Mouse (Mus musculus) B cell, adult 67 days (primary cell): ENCODE results near the gene Olfr1106. TPM values are rescaled to one million over a fixed set of nuclear protein-coding genes. Genes with fewer than 3 reads are reported as not detected.

ENCODE experiments used
- total RNA-seq, 2 experiments: library from RNA; stranded (reverse); gene quantifications; 4 replicates each; pipeline ENCODE4 v1.2.4; 2023

Gene Olfr1106
- not detected for total RNA-seq

DNA sequence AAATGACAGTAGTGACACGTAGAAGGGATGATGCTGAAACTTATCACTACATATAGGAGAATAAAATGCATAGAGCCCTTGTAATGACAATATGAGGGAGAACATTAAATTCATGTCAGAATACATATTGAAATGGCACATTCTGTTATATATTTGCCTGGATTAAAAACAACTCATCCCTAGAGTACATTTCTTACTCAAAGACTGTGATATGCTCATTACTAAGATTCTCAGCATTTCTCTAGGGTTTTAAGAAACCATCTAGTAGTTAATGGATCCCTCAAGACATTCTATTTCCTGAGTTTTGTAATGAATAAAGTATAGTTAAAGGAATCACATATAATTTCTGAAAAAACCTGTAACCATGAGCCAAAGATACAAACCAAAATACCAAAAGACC, at the start of gene Olfr1106:
Gene Olfr1106 (minus strand): TSS at position 101 of the 400 bp plus-strand sequence.

DNA sequence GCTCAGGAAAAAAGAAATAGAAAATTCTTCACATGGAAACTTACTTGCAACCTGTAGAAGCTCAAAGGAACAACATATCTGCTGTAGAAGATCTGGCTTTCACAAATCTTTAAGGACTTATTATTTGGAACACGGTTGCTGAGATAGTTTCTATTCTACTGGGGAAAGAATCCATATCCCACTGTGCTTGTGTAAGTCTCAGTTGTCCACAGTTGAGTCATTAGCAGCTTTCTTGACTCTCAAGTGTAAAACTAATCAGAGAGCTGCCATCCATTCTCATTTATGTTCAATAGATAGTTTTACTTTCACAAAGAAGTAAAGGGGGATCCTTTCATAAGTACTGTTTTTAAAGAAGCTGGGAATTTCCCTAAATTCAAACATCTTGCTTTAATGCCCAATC, 43.8 kb upstream of the Olfr1106 start, which contains the start of gene Olfr1109:
Gene Olfr1109 (minus strand): TSS at position 101 of the 400 bp plus-strand sequence.

DNA sequence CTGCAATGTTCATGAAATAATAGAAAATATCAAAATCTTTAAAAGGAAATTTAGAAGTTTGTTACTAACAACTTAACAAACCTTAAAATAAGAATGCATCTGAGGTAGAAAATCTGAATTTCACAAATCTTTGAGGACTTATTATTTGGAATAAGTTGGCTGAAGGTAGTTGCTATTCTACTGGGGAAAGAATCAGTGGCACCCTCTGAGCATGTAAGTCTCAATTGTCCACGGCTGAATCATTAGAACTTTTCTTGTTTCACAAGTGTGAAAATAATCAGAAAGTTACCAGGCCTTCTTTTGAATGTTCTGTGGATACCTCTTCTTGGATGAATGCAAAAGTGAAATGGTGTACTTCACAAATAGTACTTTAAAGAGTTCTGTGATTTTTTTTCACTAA, 23.6 kb upstream of the Olfr1106 start, which contains the start of gene Olfr1107:
Gene Olfr1107 (minus strand): TSS at position 101 of the 400 bp plus-strand sequence.

DNA sequence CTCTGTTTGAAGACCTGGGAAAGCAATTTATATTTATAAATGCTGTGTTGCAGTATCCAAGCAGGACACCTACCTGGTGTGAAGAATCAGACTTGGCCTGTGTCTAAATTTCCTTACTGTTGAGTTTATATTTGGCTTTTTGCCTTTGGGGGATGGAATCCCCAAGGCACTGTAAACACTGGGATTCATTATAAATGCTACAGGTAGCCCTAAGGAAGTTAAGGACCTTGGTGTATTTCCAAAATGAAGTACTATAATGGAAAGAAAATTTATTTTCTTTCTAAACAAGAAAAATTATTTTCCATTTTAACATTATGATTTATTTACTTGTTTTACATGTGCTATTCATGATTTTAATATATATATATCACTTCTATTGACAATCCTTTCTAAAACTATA, 15.6 kb downstream of the Olfr1106 start, which contains the start of gene Olfr1105:
Gene Olfr1105 (minus strand): TSS at position 101 of the 400 bp plus-strand sequence.

DNA sequence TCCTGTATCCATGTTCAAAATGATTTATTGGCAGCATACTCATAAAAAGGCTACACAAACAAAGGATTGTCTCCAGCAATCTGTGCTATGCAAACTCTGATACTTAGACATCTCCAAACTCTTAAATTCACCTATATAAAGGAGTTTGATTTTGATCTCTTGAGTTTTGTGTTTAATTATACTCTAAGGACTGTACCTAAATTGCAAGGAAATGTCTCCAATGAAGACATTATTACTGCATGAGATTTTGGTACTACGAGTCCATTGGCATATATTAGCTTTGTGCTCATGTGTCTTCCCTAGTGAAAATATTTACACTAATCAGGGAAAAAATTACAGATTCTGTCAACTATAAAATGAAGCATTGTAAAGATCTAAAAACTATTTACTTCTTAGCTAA, 25.1 kb downstream of the Olfr1106 start, which contains the start of gene Olfr1104:
Gene Olfr1104 (minus strand): TSS at position 101 of the 400 bp plus-strand sequence.

DNA sequence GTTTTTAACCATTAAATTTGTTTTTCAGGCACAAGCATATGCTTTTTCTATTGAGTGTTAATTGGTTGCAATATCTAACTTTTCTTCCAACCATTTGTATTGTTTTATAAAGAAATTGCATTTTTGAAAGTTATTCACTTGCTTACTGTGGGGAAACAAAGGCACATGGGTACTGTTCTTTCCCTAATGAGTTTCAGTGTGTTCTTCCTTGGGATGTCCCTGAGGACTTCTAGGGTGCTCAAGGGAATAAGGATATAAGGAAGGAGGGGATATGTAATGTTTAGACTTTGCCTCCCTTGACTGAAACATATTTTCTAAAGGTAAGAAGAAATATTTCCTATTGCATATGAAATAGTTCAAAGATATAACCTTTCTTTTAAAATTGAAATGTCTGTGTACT, 54.0 kb downstream of the Olfr1106 start, which contains the start of gene Olfr1102:
Gene Olfr1102 (plus strand): TSS at position 301 of the 400 bp plus-strand sequence.

Other genes starting within 250 kb of the Olfr1106 start
- gene Olfr141, start 242.3 kb downstream of the Olfr1106 start, total RNA-seq = not detected
- not detected for gene Olfr1094, start 227.6 kb downstream of the Olfr1106 start, total RNA-seq
- not detected for gene Olfr1095, start 200.6 kb downstream of the Olfr1106 start, total RNA-seq
- not detected for gene Gm13723, start 177.5 kb downstream of the Olfr1106 start, total RNA-seq
- gene Olfr1097, start 160.1 kb downstream of the Olfr1106 start, total RNA-seq = not detected
- not detected for gene Olfr1098, start 127.7 kb downstream of the Olfr1106 start, total RNA-seq
- not detected for gene Olfr1099, start 91.6 kb downstream of the Olfr1106 start, total RNA-seq
- gene Olfr1100, start 72.3 kb downstream of the Olfr1106 start, total RNA-seq = not detected
- not detected for gene Olfr1101, start 61.1 kb downstream of the Olfr1106 start, total RNA-seq
- gene Olfr1102, start 53.9 kb downstream of the Olfr1106 start, total RNA-seq = not detected
- not detected for gene Olfr1104, start 25.2 kb downstream of the Olfr1106 start, total RNA-seq
- gene Olfr1105, start 15.7 kb downstream of the Olfr1106 start, total RNA-seq = not detected
- not detected for gene Olfr1107, start 23.5 kb upstream of the Olfr1106 start, total RNA-seq
- not detected for gene Olfr1109, start 43.7 kb upstream of the Olfr1106 start, total RNA-seq
- not detected for gene Olfr259, start 62.3 kb upstream of the Olfr1106 start, total RNA-seq
- gene Olfr1110, start 88.0 kb upstream of the Olfr1106 start, total RNA-seq = not detected
- gene Olfr1111, start 100.4 kb upstream of the Olfr1106 start, total RNA-seq = not detected
- not detected for gene Olfr1112, start 135.5 kb upstream of the Olfr1106 start, total RNA-seq
- not detected for gene Olfr1113, start 156.7 kb upstream of the Olfr1106 start, total RNA-seq
- gene Olfr1115, start 195.7 kb upstream of the Olfr1106 start, total RNA-seq = not detected
- gene Olfr1116, start 215.3 kb upstream of the Olfr1106 start, total RNA-seq = not detected